Mouse (Mus musculus) gastrocnemius, postnatal 14 days (tissue): ENCODE measurements around the gene Krt90. TPM values are rescaled to one million over a fixed set of nuclear protein-coding genes. Genes with fewer than 3 reads are reported as not detected.

ENCODE experiments used
- DNase-seq: peaks from one replicate; pipeline ENCODE4 v3.0.0; 2021; ENCODE audit warnings: mixed read lengths
- intact Hi-C: fragments of 180-260 bp; cut with DNase I; formaldehyde crosslinking; loops from one replicate; pipeline ENCODE4 v1.15.1; 2025; ENCODE audit warnings: low total_unique reads
- long read RNA-seq, 2 experiments: library from polyadenylated mRNA; stranded (forward); transcript quantifications; one replicate each; pipeline ENCODE4 v2.0.0; 2021
- total RNA-seq, 2 experiments: library from RNA; stranded (reverse); gene quantifications; 2 replicates each; pipeline ENCODE4 v1.2.3; 2021

Gene Krt90
- not detected for total RNA-seq
- long read RNA-seq, experiment 1 = 0 reads
- long read RNA-seq, experiment 2 = 0 reads

DNA sequence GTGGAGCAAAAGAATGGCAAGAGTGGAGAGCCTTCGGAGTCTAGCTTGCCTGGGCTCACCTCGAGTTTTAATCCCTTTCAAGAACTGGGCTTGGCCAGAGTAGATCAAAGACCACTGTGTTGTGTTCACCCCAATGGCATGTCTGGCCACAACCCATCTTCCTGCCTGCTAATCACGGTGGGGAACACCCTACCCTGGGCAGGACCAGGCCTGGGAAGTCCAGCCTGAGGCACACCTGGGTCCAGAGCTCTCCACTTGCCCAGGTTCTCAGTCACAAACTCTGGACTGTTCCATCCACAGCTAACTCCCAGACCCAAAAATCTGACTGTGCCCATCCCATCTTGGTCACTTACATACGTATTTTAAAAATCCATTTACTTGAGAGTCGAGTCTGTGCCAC is at the start of gene Krt90:
Gene Krt90 (minus strand): TSS at position 101 of the 400 bp plus-strand sequence.
- intact Hi-C loops = no loop called here
- DNase-seq = no peak

DNA sequence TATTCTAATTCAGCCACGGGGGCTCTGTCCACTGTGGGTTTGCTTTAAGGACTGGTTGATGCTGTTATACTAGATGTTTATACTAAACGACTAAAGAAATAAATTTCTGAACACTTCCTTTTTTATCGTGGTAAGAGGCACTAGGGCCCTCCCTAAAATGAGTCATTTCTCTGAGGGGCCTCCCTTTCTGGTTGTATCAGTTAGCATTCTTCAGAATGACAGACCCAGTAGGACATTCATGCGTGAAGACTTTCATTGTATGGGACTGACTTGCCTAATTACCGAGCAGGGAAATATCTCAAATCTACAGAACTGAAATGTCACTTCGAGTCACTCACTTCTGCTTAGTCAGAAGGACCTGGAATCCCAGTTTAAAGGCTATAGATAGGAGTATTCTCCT is 36.4 kb upstream of the Krt90 start:
- intact Hi-C loops = no loop called here

DNA sequence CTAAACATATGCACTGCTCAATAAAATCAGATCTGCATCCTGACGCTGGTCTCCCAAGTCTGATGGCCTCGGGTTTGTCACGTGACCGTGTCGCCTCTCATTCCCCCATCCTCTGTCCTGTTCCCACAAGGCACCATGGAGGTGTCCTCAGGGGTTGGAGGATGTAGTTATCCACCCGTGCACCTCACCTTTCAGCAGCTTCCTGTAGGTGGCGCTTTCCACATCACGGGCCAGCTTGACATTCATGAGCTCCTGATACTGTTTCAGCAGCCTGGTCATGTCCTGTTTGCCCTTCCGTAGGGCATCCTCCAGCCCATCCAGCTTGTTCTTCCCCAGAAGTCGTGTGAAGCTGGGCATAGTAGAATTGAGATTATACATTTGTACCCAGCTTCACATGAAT is 25.5 kb upstream of the Krt90 start:
- no peak for DNase-seq
- intact Hi-C loops = no loop called here

More for the DNA sequence above, 36.4 kb upstream of the Krt90 start:
- DNase-seq = no peak

DNA sequence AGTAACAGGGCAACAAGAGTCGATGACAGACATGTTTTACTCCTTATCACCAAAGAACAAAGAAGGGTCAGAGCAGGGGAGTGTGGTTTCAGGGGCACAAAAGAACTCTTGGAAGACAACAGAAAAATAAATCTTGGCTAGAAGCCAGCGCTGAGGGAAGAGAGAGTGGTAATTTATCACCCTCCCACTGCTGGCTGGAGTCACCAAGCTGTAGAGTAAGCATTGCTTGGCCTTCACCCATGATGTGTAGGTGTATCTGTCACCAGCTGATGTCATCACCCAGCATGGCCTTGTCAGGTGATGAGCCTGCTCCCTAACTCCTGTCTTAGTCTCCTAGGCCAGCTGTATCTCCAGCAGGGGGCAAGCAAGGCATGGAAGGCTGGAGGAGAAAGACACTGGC is 21.7 kb upstream of the Krt90 start:
- intact Hi-C loops = no loop called here
- no peak for DNase-seq

DNA sequence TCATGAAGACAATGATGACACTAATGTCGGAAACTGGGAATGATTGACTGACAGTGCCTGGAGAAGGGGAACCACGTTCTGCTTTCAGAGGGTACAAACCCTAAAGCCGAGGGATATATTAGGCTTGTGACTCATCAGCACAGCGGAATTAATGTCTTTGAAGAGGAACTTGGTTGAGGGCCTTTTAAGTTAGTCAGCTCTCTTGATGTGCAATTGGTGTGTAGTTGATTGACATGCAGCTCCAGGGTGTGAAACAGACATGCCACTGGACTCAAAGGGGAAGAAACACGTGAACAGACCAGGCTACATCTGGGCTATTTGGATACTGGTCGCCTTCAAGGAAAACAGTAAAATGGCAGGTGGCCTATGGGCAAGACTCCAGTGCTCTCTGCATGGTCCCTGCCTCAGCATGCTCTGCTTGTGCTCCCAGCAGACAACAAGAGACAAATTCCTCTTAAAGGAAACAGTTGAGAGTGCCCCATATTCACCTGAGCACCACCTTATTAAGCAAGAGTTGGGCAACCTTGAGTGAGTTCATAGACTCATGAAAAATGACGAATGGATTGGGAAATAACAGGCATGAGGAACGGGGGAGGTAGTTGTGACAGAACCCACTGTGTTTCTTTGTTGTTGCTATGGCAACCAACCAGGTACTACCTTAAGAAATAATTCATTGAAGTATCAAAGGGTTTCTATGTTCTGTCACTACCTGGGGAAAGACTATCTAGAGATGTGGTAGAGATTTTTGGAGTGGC is 20.6 kb upstream of the Krt90 start:
- intact Hi-C loops = no loop called here
- no peak for DNase-seq

DNA sequence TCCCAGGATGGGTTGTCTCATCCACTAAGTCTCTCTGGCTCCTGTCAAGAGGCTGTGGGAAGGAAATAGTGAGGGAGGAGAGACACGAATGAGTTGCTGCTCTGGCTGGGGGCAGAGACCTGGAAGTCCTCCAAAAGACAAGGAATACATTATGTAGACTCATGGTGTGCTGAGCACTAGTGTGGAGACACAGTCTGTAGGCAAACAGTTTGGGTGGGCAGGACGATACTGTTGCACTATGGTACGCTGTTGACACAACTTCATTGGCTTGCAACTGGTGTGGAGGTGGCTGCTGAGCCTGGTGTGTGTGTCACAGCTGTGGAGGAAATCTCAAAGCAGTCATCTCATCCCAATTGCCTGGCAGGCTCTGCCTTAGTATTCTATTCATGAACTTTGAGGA is 19.0 kb upstream of the Krt90 start:
- intact Hi-C loops = no loop called here
- DNase-seq = no peak

DNA sequence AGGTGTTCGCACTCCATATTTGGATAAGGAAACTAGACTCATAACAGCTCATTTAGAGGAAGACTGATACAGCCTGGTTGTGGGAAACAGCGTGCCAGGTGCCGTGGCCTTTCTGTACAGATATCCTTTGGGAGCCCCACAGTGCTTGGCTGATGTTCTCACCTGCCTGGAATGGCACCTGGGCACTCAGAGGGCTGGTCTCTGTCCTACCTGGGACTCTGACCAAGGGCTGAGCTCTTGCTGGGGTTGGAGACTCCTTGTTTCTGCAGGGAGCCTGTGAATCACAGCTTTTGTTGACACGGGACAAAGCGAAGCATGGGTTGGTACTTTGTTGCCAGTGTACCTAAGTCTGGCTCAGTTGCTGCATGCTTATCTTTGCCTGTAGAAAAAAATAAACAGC is 12.8 kb upstream of the Krt90 start:
- intact Hi-C loops = no loop called here
- no peak for DNase-seq

DNA sequence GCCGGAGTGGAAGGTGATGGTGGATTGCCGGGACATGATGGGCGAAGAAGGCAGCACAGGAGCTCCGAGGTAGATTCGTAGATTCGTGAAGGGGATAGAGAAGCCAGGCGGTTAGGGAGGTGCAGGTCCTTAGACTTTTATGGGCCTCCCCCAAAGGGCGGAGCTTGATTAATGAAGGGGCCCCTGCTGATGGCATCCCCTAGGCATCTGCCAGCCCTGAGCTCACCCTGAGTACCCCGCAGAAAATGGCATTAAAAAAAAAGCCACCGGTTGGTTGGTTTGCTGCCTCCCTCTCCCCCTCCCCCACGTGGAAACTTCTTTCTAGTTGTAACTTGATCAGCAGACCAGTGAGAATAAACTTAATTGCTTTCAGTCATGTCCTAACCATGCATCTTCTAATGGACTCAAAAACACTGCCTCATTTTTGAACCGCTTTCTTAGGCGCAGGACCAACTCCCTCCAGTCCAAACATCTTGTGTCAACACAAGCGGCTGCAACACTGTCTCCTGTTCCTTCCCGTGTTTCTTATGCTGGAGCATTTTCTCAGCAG is 11.1 kb upstream of the Krt90 start, which contains the start of gene Krt75:
Gene Krt75 (minus strand): TSS at position 109 of the 550 bp plus-strand sequence.
- intact Hi-C loops = no loop called here
- no peak for DNase-seq

DNA sequence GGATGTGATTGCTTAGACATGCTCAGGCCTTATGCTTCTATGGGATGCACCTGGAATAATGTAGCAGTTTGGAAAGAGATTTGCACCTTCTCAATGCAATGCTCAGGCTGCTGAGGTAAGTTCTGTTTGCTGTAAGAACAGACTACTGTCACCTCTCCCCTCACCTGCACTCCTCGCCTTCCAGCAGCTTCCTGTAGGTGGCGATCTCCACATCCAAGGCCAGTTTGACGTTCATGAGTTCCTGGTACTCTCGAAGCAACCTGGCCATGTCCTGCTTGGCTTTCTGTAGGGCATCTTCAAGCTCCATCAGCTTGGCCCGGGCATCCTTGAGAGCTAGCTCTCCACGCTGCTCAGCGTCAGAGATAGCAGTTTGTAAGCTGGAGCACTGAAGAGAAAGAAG is 5.0 kb upstream of the Krt90 start:
- DNase-seq = no peak
- intact Hi-C loops = no loop called here

DNA sequence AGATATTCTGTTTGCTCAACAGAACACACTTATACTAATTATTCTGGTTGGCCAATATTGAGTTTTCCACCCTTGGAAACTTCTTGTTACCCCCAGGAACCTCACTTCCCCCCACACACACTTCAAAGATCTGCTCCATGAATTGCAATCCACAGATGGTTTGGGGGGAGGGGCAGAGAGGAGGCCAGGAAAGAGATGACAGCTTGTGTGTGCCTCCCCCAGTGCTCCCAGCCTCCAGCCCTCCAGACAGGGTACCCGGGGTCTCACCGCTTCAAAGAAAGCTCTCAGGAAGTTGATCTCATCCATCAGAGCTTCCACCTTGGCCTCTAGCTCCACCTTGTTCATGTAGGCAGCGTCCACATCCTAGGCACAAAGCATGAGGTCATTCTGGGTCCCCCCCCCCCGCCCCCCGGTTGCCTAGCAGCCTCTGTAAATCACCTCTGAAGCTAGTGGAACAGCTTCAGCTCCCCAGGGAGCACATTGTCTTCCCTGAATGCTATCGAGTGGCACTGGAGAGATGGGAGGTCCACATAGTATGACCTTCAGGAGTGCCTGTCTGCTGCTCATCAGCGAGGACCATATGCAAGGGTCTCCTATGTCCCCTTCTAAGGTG is 4.6 kb downstream of the Krt90 start:
- no peak for DNase-seq
- intact Hi-C loops = no loop called here

DNA sequence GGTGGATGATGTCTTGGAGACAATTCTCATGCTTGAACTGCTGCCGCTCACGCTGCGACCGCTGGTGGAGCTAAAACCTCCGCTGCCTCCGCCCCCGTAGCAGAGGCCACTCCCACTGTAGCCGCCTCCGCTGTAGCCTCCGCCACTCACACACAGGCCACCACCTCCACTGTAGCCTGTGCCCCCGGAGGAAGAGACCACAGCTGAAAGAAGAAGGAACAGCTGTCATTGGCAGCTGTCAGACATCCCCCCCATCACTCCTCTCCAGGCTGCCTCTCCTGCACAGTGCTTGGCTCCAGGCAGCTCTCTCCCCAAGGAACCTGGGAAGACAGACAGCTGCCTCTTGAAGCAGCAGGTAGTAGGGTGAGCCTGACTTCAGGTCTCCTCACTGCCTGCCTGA is 9.6 kb downstream of the Krt90 start:
- intact Hi-C loops = no loop called here
- peak; percentile 53 for DNase-seq

DNA sequence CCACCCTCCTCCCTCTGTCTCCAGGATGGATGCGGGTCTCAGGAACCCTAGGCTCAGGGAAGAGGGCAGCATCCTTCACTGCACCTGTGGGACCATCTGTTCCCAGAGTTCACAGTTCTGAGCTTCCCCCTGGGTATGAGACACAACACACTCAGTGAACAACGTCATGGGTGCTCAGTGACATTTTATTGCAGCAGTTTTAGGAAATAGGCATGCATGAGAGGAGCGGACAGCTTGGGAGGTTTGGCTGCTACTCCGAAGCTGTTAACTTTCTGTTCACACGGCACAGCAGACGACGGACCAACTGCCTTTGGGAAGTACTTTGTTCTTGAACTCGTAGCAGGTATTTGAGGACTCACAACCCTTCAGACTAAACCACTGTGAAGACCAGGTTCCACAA is 10.6 kb downstream of the Krt90 start:
- no peak for DNase-seq
- intact Hi-C loops = no loop called here

DNA sequence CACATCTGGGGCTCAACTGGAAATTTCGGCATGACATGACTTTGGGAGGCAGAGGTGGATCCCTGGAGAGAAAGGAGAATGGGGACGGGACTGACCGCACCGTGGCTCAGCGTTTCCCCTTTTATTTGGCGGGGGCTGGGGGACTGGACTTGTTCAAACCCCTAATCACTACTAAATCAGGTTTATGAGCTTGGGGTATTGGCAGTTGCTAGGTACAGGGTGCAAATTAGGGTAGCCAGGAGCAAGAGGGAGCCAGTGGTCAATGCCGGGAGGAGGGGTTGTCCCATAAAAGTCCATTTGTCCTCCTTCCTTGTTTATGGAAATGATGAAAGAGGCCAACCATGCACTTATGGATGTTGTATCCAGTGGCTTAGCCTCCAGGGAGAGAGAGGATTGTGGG is 12.2 kb downstream of the Krt90 start, which contains the start of gene Krt82:
Gene Krt82 (minus strand): TSS at position 101 of the 400 bp plus-strand sequence.
- intact Hi-C loops = no loop called here
- DNase-seq = no peak

DNA sequence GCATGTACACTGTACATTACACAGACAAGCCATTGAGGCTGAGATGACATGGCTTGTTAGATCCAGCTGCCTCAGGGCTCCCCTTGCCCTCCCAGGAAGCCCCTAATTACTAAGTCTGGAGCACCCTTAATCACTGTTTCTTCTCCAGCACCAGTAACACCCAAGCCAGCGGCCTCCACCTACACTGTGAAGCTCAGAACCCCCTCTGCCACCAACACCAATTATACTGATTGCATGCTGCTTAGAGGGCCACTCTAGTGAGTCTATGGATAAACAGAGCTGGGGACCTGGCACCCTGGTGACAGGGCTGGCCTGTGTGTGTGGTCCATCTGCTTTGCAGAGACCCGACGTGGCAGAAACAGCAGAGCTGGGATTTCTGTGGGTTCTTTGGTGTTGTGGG is 18.3 kb downstream of the Krt90 start:
- DNase-seq = no peak
- intact Hi-C loops = no loop called here

DNA sequence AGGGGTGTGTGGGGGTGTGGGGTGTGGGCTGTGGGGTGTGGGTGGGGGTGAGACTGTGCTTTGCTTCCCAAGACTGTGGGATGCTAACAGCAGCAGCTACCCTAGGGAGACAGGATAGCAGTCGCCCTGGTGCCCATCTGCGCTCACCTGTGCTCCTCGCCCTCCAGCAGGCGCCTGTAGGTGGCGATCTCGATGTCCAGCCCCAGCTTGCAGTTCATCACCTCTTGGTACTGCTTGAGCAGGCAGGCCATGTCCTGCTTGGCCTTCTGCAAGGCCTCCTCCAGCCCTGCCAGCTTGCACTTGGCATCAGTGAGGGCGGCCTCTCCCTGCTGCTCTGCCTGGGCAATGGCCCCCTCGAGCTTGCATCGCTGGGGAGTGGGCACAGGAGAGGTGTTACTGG is 20.2 kb downstream of the Krt90 start:
- intact Hi-C loops = no loop called here
- DNase-seq = no peak

DNA sequence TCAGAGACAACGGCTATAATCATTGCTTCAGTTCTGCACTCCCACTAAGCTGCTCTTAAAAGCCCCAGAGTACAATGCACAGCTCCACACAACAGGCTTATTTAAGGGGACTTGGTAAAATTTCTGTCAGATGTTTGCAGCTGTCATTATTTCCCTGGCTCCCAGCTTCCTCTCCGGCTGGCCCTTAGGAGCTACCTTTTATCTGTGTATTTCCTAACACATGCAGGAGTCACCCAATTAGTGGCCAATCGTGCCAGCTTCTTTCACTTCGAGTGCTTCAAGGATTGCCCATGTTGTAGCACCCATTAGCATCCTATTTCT is 24.2 kb downstream of the Krt90 start:
- no peak for DNase-seq
- intact Hi-C loops = loop anchor here (10.0 kb wide), 1 partner anchor 526 kb away; no protein-coding TSS in a partner anchor

DNA sequence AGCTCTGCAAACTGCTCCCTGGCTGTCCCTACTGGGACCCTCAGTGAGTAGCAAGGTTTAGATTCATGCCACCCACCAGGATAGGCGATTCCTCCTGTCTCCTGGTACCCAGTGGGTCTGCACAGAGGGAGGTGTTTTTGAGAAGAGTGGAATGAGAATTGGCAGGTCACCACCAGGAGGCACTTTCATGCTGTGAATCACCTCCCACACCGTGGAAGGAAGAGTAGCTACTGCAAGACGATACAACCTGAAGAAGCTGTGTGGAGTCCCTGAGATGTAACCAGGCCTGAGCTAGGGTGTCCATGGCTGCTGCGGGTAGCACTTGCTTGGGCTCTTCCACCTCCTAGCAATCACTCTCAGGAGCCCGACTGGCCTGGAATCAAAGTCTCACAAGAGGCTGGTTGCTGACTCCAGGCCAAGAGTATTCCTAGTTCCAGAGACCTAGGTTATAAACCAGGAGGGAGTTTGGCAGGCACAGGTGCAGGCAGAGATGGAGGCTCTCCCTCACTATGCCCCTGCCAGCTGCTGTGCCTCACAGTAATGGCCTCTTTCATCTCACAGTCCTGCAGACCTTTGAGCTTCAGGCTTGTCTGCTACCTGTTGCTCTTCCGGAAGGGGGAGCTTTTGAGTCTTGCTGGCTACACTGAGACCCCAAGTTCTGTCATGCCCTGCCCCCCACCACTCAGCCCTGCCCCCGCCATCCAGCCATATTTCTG is 24.7 kb downstream of the Krt90 start:
- intact Hi-C loops = loop anchor here (10.0 kb wide), 1 partner anchor 527 kb away; no protein-coding TSS in a partner anchor
- DNase-seq = no peak

DNA sequence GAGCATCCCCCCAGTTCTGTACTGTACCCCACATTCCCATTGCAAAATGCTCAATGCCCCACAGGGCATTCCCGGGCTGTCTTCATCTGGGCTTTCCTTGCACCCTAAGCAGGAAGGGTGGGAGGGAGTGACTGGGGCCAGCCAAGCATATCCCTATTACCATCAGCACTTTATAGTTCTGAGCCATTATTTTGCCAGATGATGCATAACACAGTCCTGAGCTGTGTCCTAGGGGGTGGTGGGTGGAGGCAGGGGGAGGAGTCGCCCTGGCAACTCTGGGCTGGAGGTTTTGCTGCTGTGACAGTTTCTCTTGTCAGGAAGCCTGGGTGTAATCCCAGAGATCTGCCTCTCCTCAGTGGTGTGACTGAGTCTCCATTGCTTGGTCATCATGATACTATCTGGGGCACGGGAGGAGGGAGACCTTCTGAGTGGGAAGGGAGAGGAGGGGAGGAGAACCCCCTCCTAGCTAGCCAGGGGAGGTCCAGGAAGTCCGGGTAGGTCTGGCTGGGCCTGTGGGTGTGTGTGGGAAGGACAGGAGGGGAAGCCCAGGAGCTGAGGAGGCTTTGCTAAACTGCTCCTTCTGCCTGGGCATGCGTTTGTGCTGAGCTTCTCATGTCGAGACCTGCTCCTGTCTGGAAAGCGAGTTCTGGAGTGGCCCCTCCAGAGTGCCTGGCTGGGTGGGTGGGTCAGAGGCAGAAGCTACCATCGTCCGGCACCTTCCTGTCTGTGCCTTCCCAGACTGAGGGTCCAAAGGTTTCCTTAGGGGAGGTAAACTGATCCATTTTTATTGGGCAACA is 26.5 kb downstream of the Krt90 start:
- intact Hi-C loops = loop anchor here (10.0 kb wide), 1 partner anchor 529 kb away; no protein-coding TSS in a partner anchor
- no peak for DNase-seq

DNA sequence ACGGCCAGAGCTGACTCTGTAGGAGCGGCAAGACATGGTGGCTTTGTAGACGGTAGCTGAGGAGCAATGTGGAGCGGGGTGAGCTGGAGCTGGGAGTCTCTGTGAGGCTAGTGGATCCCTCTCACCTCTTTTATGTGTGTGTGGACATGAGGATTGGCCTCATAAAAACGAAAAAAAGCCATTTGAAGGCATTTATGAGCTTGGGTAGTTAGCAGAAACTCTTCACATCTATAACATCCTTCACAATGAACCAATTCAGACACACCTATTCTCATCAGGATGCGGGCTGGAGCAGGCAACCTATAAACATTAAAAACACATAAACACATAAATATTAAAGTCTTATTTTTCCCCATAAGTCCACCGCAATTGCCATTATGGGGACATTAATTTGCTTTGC is 30.0 kb downstream of the Krt90 start, which contains the start of gene Krt84:
Gene Krt84 (minus strand): TSS at position 101 of the 400 bp plus-strand sequence.
- intact Hi-C loops = loop anchor here (10.0 kb wide), 1 partner anchor 532 kb away; no protein-coding TSS in a partner anchor
- DNase-seq = no peak
